Mouse (Mus musculus) ES-CJ7 (cell line): Measurements from ENCODE around the gene Adgrl1.
"Not testable (repeated sequence)": the region's sequence is repeated elsewhere in the genome, so short reads cannot be mapped to it uniquely, and the experiment has no call there.

Source experiments
- DNase-seq: peaks from one replicate; pipeline ENCODE4 v3.0.0; 2011; ENCODE audit warnings: low read depth, low spot score

Adgrl1 gene

GRCm38 (mm10) chr8:83955106-83955957 is 55.4 kb downstream of the Adgrl1 start, which contains the start of the genes Gm10644 and Asf1b:
Gene Gm10644 (minus strand): TSS chr8:83955205.
Gene Asf1b (plus strand): TSS chr8:83955507.
- DNase-seq, result peak; percentile 100

DNA sequence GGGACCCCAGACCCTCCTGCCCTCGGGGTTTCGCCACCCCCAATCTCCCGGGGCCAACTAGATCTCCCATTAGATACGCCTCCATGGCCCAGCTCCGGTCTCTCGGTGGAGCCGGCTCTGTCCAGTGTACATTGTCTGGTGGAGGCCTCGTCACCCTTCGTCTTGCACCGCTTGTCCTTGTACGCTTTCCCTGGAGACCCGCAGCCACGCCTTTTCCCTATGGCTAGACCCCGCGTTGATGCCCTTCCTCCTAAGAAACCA is 56.0 kb downstream of the Adgrl1 start:
- no peak for DNase-seq

GRCm38 (mm10) chr8:83956789-83957188 is 56.9 kb downstream of the Adgrl1 start:
- peak; percentile 79 for DNase-seq

DNA sequence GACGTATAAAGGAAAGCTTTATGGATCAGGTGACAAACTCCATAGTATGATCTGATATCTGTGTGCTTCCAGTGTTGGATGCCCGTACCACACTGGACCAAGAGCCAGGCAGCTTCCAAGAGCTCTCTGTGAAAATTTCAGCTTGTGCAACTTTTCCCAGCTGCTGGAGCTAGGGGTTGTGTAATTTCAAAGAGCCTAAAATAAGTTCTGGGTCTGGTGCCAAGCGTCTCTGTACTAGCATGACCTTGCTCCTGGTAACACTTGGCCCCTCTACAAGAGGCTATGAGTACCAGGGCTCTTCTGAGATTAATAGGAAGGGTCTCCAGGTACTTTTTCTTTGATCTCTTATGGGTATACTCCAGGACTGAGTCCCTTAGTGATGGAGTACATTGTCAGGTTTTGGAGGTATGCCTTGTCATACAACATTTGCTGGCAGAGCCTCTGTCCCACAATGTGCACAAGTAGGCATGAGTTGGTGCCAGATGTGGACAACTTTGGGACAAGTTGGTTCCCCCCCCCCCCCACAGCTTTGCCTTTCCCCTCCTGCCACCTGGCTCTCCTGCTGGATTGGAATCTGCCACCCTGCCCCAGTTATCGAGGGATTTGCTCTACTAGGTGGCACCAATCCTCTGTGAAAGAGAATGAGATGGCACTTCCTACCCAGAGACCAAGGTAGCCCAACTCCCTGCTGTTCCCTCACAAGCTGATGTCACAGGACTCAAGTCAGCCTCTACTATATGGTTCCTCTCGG is 64.3 kb downstream of the Adgrl1 start:
- DNase-seq, result no peak

- no peak for DNase-seq
Measured at GRCm38 (mm10) chr8:83967701-83968100, 67.8 kb downstream of the Adgrl1 start.

GRCm38 (mm10) chr8:83971121-83971520 is 71.2 kb downstream of the Adgrl1 start:
- no peak for DNase-seq

- DNase-seq, result no peak
Measured at GRCm38 (mm10) chr8:83971661-83972060, 71.8 kb downstream of the Adgrl1 start.

- peak; percentile 99 for DNase-seq
Measured at GRCm38 (mm10) chr8:83972150-83973120, 72.5 kb downstream of the Adgrl1 start, which contains the start of gene Prkaca. Gene Prkaca (plus strand): TSS chr8:83972993.

DNA sequence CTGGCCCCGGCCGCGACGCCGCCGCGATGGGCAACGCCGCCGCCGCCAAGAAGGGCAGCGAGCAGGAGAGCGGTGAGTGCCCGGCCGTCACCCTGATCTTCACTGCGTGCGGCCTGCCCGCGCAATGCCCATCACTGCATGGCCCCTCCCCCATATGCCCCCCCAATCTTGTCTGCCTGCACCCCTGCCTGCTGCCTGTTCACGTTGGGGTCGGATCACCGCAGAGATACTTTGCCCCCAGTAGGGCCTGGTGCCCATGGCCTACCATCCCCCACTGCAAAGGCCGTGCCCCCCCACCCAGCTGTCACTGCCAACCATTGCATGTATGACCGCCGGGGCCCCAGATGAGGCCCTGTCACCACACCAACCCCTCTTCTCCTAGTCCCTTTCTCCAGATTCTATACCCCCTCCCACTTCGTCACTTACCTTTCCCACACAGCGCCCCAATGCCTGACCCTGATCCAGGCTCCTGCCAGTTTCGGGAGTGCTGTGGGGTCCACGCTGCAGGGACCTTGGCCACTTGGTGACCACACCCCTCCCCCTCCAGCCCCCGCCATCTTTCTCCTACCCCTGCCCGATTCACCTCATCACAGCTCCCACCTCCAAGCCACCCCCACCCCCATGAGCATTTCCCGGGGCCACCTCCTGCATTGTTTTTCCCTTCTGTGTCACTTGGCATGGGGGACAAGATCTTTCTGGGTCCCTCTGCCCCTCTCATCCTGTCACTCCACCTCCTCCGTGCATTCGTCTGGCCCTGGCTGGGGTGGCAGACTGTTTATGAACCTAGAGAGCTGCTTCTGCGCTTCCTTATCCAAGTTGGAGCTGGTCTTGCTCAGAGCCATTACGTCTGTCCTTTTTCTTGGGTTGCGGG is 73.5 kb downstream of the Adgrl1 start:
- DNase-seq, result no peak

DNA sequence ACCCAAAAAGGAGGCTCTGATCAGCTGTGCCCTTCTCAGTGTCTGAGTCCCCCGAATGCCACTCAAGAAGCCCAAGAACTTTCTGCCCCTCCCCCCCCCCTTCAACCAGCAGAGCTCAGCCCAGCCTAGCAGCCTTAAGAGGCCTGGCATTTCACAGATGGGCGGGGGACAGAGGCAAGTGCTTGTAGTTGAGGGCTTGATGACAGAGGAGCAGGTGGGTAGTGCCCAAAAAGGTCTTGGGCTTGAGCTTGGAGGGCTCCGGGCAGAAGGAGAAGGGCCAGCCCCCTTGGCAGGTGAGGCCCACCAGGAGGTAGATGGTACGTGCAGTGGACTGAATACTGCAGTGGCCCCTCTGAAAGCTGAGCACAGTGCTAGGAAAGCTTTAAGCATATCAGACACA is 74.6 kb downstream of the Adgrl1 start:
- no peak for DNase-seq

GRCm38 (mm10) chr8:83976101-83976630 is 76.3 kb downstream of the Adgrl1 start:
- DNase-seq, result no peak

DNA sequence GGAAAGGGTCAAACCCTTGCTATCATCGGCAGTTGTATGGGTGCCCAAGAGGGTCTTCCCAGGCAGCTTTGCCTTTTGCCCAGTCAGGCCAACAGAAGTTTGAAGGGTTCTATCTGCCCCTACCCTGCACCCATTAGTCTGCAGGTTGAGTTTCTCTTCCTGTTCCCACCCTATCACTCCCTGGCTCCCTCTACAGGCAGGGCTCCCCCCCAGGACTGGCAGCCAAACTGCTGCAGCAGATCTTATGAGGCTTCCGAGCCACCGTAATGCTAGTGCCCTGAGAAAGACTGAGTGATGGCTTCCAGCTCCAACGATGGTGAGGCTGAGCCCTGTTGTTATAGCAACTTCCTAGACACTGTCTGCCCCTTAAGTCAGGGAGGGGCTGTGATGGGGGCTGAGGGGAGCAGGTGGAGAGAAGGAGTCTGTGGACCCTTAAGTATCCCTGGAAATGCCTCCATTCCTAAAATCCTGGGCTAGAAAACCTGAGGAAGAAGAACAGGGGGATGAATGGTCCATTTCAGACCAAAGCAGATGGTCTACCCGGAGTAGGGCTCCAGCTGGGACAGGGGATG is 77.0 kb downstream of the Adgrl1 start:
- DNase-seq, result no peak

- no peak for DNase-seq
Measured at GRCm38 (mm10) chr8:83977646-83978045, 77.7 kb downstream of the Adgrl1 start.

DNA sequence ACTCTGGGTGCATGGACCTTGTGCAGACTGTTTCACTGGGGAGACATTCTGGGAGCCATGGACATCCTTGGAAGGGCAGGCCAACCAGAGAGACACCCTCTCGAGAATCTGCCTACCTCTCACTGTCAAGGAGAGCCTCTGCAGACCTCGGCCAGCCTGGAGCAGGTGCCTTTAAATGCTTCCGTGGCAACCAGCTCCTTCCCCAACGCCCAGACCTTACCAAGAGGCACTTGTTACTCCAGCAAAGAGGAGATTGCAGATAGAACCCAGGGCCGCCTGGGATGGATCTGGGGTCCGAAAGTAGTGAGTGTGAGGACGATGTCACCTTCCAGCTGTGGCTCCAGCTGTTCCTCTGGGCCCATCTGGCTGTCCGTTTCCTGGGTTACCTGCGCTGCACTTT is 78.3 kb downstream of the Adgrl1 start:
- no peak for DNase-seq

DNA sequence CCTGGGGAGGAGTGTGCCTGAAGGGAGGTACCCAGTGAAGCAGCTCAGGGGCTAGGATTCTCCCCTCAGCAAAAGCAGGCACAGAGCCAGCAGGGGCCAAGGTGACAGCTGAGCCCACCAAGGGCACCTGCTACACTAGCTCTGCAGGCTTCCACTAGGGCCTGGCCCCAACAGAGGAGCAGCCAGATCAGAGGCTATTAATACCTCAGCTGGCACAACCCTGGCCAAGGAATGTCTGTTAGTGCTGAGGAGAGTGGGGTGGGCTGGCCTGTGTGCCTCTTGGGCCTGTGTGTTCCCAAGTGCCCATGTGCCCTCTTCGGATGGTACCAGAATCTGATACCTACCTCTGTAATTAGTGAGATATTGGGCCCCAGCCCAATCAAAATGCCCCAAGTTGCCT is 80.3 kb downstream of the Adgrl1 start:
- DNase-seq, result no peak

DNA sequence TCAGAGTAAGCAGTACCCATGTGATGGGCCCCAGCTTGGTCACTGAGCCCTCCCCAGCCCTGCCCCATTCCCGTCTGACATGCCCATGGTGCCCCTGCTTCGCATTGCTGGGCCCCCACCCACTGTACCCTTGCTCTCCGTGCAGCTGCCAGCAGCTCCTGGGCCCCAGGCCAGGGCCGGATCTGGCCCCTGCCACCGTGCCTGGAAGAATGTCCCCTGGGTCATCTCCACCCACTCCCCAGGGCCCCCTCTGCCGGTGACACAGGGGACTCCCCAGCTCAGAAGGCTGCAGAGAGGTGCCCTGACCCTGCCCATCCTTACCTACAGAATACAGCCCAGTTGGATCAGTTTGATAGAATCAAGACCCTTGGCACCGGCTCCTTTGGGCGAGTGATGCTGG is 80.9 kb downstream of the Adgrl1 start:
- no peak for DNase-seq

DNA sequence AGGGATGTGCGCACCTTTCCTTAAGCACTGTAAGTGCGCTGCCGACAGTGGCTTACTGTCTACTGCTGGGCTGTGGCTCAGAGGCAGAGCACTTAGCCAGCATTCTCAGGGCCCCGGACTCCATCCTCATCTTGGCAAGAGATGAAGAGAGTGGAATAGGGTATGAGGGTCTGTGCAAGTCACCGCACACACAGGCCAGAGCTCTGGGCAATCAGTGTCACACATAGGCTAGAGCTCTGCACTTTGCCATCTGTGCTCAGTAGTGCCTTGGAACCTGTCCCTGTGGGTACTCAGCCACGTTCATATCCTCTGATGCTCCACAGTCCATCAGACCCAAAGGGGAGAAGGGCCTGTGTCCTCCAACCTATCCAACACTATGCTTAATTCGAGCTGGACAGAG is 81.6 kb downstream of the Adgrl1 start:
- no peak for DNase-seq

GRCm38 (mm10) chr8:83982449-83982848 is 82.5 kb downstream of the Adgrl1 start:
- DNase-seq, result no peak

DNA sequence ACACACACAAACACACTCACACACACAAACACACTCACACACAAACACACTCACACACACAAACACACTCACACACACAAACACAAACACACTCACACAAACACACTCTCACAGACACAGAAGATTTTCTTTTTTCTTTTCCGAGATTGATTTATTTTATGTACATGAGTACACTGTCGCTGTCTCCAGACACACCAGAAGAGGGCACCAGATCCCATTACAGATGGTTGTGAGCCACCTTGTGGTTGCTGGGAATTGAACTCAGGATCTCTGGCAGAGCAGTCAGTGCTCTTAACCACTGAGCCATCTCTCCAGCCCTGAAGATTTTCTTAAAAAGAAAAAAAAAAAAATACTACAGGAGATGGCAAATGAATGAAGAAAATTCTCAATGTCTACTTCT is 83.3 kb downstream of the Adgrl1 start:
- DNase-seq, result not testable (repeated sequence)

- DNase-seq, result no peak
Measured at GRCm38 (mm10) chr8:83989243-83989642, 89.3 kb downstream of the Adgrl1 start.
